In genomic region chr10:105381705-105382104, GRCm38 (mm10) we compare ENCODE assay signal across 17 mouse cellular contexts.
"Had no signal": no experiment of that assay in that cellular context is flagged by ENCODE, and none has a peak within 500 bp of the region (broad histone marks: within the 10 kb centered on the region; RNA-seq: fewer than 3 reads in every experiment).

No protein-coding gene starts in this region.

- DNase-seq: lung, adult 18-20 months; lung, embryonic 14.5 days; lung, postnatal 10 days; lung, postnatal 4 days; right cerebral cortex, postnatal 14 days; thymus, adult 2 months; thymus, postnatal 25 days; thymus, postnatal 4 days had no signal

- H3K27ac ChIP-seq: liver, embryonic 14.5 days; midbrain, embryonic 10.5 days; midbrain, embryonic 12.5 days; neural tube, embryonic 13.5 days; neural tube, embryonic 15.5 days; stomach, embryonic 15.5 days; stomach, postnatal 0 days had no signal

- H3K4me1 ChIP-seq: stomach, embryonic 15.5 days had no signal

- H3K4me2 ChIP-seq: lung, embryonic 14.5 days; midbrain, embryonic 12.5 days; neural tube, embryonic 13.5 days; neural tube, embryonic 15.5 days; stomach, embryonic 15.5 days had no signal

- H3K27me3 ChIP-seq: midbrain, embryonic 12.5 days; neural tube, embryonic 13.5 days; neural tube, embryonic 15.5 days; stomach, embryonic 15.5 days had no signal

- H3K36me3 ChIP-seq: midbrain, embryonic 10.5 days; midbrain, embryonic 12.5 days; neural tube, embryonic 13.5 days; neural tube, embryonic 15.5 days; stomach, embryonic 15.5 days had no signal

- H3K9me3 ChIP-seq: midbrain, embryonic 10.5 days; midbrain, embryonic 12.5 days; neural tube, embryonic 13.5 days; neural tube, embryonic 15.5 days; stomach, embryonic 15.5 days had no signal

- ATAC-seq: midbrain, embryonic 16.5 days had no signal

- H3K4me3 ChIP-seq: midbrain, embryonic 10.5 days; midbrain, embryonic 12.5 days; myocyte; neural tube, embryonic 13.5 days; neural tube, embryonic 15.5 days; stomach, embryonic 15.5 days had no signal

- H3K9ac ChIP-seq: liver, embryonic 14.5 days; lung, embryonic 14.5 days; midbrain, embryonic 12.5 days; neural tube, embryonic 13.5 days; neural tube, embryonic 15.5 days; stomach, embryonic 15.5 days had no signal
